Mouse (Mus musculus) stomach, embryonic 14.5 days (tissue): ENCODE data around the gene Tigar. TPM values are rescaled to one million over a fixed set of nuclear protein-coding genes. Genes with fewer than 3 reads are reported as not detected.

Experiments
- ATAC-seq: fragments of 200-750 bp; cut with Nextera tagmentation; 2 replicates; pipeline ENCODE4 v1.8.0; 2017; ENCODE audit warnings: low read depth, moderate TSS enrichment; ENCODE audit not compliant: insufficient number of reproducible peaks, insufficient read depth, low FRiP score
- H3K27ac ChIP-seq: fragments of 300-500 bp; sonication (generic); 2 replicates; pipeline ENCODE4 v1.5.1; 2014; ENCODE audit warnings: mild to moderate bottlenecking, low read length, moderate library complexity, mixed read lengths
- H3K27me3 ChIP-seq: fragments of 300-500 bp; sonication (generic); 2 replicates; pipeline ENCODE4 v1.6.1; 2014; ENCODE audit warnings: low read length, control low read depth, mixed read lengths; ENCODE audit not compliant: control insufficient read depth, insufficient read depth
- H3K36me3 ChIP-seq: fragments of 300-500 bp; sonication (generic); 2 replicates; pipeline ENCODE4 v1.6.1; 2014; ENCODE audit warnings: mild to moderate bottlenecking, control low read depth, low read length, moderate library complexity, mixed read lengths; ENCODE audit not compliant: control insufficient read depth, insufficient read depth
- H3K4me1 ChIP-seq: fragments of 300-500 bp; sonication (generic); 2 replicates; pipeline ENCODE4 v1.6.1; 2014; ENCODE audit warnings: low read length, control low read depth, mixed read lengths; ENCODE audit not compliant: control insufficient read depth, insufficient read depth
- H3K4me2 ChIP-seq: fragments of 300-500 bp; sonication (generic); replicated peaks from 2 replicates; pipeline ENCODE4 v1.6.1; 2014; ENCODE audit warnings: low read depth, low read length, control low read depth
- H3K4me3 ChIP-seq: fragments of 300-500 bp; sonication (generic); 2 replicates; pipeline ENCODE4 v1.5.1; 2014; ENCODE audit warnings: low read depth, low read length, control low read depth
- H3K9ac ChIP-seq: fragments of 300-500 bp; sonication (generic); replicated peaks from 2 replicates; pipeline ENCODE4 v1.6.1; 2014; ENCODE audit warnings: low read depth, mild to moderate bottlenecking, control low read depth, low read length, moderate library complexity, mixed read lengths
- H3K9me3 ChIP-seq: fragments of 300-500 bp; sonication (generic); 2 replicates; pipeline ENCODE4 v1.6.1; 2016; ENCODE audit warnings: low read depth, low read length, control low read depth; ENCODE audit not compliant: control insufficient read depth
- WGBS: fragments of 180-500 bp; shearing (Covaris S2); extraction: QIAGEN DNeasy Blood & Tissue Kit; methylation state at CpG from one replicate; pipeline ENCODE4 v1.1.7; 2014; 5-methylcytosine and 5-hydroxymethylcytosine counted together
- polyA plus RNA-seq: library from polyadenylated mRNA; unstranded; fragments of >200 nt; fragmentation: Nextera tagmentation; extraction: Ambion mirVana; gene quantifications from 2 replicates; pipeline ENCODE4 v1.2.1, GENCODE M21; 2014

Tigar gene
- polyA plus RNA-seq, 1 experiment from 2014 or later, result 3.8 TPM

DNA sequence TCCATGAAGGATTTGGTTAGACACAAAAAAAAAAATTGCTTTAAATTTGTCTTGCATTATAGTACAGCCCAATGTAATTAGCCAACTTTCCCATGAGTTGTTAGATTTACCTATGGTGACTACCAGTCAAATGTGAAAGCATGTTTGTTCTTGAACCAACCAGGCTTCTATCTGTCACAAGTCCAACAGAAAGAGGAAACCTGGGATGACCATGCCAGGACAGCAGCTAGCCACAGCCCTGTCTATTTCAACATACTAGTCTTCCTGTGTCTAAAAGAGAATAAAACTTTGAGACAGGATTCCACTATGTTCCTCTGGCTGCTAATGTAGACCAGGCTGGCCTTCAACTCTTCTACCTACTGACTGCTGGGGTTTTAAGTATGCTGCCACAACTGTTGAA, 1.9 kb downstream of the Tigar start:
- H3K9me3 ChIP-seq, result no peaks in the 10 kb centered on the region
- no peak overlapping the region for H3K4me2 ChIP-seq
- no peak overlapping the region for H3K27ac ChIP-seq
- H3K4me1 ChIP-seq, result peaks cover 6% of the 10 kb centered on the region
- no peak for ATAC-seq
- H3K27me3 ChIP-seq, result no peaks in the 10 kb centered on the region
- no peak overlapping the region for H3K9ac ChIP-seq
- H3K36me3 ChIP-seq, result no peaks in the 10 kb centered on the region
- H3K4me3 ChIP-seq, result no peak overlapping the region

DNA sequence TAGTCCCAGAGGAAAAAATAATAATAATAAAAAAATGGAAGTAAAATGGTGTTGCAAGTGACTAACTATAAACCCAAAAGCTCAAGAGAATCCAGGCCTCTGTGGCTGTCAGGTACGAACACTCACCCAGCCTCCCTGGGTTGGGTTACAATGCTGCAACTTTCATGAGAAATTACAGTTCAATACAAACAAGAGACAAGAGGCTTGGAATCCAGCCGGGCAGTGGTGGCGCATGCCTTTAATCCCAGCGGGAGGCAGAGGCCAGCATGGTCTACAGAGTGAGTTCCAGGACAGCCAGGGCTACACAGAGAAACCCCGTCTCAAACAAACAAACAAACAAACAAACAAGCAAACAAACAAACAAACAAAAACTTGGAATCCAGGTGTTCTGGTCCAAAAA, 2.6 kb downstream of the Tigar start:
- Histone ChIP-seq H3K4me3 (no peak overlapping the region), H3K27me3 (no peaks in the 10 kb centered on the region), H3K4me2 (no peak overlapping the region), H3K27ac (no peak overlapping the region), H3K36me3 (no peaks in the 10 kb centered on the region), H3K4me1 (peaks cover 6% of the 10 kb centered on the region), H3K9ac (no peak overlapping the region), H3K9me3 (no peaks in the 10 kb centered on the region)
- no peak for ATAC-seq
- WGBS, result 53% methylated on average over 5 of the region's 5 CpGs

DNA sequence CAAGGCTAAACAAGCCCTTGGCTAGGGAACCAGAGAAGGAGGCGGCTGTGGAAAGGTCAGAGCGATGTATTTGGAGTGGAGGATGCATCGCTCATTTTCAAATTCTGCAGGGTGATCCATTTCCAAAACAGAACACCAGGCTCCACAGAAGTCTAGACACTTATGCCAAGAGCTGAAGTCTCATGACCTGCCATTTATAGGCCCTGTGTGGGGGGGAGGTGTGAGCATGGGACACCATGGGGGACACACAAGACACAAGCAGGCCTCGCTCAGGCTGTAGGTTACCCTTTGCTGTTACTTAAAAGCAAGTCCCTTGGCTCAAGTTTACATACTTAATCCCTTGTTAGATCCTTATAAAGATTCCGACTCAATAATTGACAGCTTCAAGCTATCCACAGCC, 3.2 kb downstream of the Tigar start:
- WGBS, result 61% methylated on average over 5 of the region's 5 CpGs
- ATAC-seq, result no peak

DNA sequence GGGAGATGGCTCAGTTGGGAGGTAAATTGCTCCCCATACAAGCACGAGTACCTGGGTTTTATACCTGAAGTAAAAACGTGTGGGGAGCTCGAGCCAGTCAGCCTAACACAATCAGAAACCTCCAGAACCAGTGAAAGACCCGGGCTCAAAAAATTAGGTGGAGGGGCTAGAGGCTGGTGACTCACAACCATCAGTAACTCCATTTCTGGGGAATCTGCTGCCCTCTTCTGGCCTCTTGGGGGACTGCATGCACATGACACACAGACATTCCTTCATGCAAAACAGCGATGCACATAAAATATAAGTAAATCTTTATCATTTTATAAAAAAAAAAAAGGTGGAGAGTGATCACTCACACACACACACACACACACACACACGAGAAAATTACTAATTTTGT, 4.2 kb downstream of the Tigar start:
- Histone ChIP-seq H3K4me2 (no peak overlapping the region), H3K27me3 (no peaks in the 10 kb centered on the region), H3K9me3 (no peaks in the 10 kb centered on the region), H3K4me1 (peaks cover 6% of the 10 kb centered on the region), H3K36me3 (no peaks in the 10 kb centered on the region), H3K4me3 (no peak overlapping the region), H3K9ac (no peak overlapping the region), H3K27ac (no peak overlapping the region)
- 65% methylated on average over 6 of the region's 6 CpGs for WGBS
- ATAC-seq, result no peak

More for the DNA sequence above, 3.2 kb downstream of the Tigar start:
- no peak overlapping the region for H3K4me3 ChIP-seq
- H3K9me3 ChIP-seq, result no peaks in the 10 kb centered on the region
- no peak overlapping the region for H3K9ac ChIP-seq
- no peaks in the 10 kb centered on the region for H3K27me3 ChIP-seq
- H3K36me3 ChIP-seq, result no peaks in the 10 kb centered on the region
- no peak overlapping the region for H3K27ac ChIP-seq
- peaks cover 6% of the 10 kb centered on the region for H3K4me1 ChIP-seq
- no peak overlapping the region for H3K4me2 ChIP-seq

DNA sequence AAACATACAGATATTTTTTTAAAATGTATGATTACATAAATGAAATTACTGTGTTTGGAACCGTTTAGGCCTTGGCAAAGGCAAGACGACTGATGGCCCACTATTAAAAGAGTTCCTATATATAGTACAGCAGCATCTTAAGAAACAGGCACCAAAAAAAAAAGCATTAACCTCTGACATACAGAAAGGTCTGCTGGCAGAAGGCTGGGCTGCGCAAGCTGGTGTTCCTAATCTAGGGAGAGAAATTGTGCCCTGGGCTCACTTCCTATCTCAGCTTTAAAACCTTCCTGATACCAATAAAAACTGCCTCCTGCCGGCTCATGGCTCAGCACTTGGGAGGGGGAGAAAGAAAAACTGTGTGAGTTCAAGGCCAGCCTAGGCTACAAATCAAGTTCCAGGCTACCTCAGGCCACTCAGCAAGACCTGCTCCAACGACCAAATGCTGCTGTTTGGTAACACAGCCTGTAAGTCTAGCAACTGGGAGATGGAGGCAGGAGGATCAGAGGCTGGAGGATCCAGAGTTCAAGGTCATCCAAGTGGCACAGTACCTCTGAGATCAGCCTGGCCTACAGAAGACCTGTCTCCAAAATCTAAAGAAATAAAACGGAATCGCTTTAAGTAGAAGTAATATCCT, 4.8 kb downstream of the Tigar start:
- peaks cover 6% of the 10 kb centered on the region for H3K4me1 ChIP-seq
- no peaks in the 10 kb centered on the region for H3K9me3 ChIP-seq
- ATAC-seq, result no peak
- no peak overlapping the region for H3K27ac ChIP-seq
- H3K9ac ChIP-seq, result no peak overlapping the region
- H3K4me3 ChIP-seq, result no peak overlapping the region
- WGBS, result 79% methylated on average over 7 of the region's 7 CpGs
- no peaks in the 10 kb centered on the region for H3K27me3 ChIP-seq
- H3K36me3 ChIP-seq, result no peaks in the 10 kb centered on the region
- no peak overlapping the region for H3K4me2 ChIP-seq

DNA sequence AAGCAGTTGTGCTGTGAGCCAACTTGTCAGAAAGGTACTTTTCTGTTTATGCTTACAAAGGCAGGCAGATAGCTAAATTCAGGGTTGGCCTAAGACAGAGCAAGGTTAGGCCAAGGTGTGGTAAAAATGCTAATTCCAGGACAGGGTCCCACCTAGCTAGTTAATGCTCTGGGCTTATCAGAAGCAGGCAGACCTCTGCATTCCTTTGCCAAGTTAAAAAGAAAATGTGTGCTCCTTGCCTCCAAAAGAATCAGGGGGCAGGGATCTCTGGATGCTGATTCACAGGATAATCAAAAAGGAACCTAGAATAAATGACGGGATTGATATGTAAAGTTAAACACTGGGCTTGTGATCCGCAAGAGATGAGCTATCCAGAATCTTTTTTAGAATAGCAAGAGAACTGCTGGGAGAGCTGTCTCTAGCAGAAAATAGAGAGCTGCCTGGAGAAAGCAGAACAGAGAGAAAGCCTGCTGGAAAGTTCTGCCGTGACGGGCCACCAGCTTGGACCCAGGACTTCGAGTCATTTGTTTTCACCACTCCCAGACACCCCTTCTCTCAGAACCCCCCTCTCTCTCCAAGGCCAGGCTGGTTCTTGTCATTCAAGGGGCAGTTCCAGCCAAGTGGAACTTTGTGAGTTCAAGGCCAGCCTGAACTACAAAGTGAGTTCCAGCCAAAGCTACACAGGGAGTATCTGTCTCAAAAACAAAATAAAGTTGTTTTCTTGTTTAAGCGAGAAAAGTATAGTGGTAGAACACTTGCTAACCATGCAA, 5.7 kb downstream of the Tigar start:
- Histone ChIP-seq H3K4me2 (no peak overlapping the region), H3K4me3 (no peak overlapping the region), H3K4me1 (peaks cover 2% of the 10 kb centered on the region), H3K27ac (no peak overlapping the region), H3K27me3 (no peaks in the 10 kb centered on the region), H3K9me3 (no peaks in the 10 kb centered on the region), H3K9ac (no peak overlapping the region), H3K36me3 (no peaks in the 10 kb centered on the region)
- 87% methylated on average over 6 of the region's 6 CpGs for WGBS
- ATAC-seq, result no peak

DNA sequence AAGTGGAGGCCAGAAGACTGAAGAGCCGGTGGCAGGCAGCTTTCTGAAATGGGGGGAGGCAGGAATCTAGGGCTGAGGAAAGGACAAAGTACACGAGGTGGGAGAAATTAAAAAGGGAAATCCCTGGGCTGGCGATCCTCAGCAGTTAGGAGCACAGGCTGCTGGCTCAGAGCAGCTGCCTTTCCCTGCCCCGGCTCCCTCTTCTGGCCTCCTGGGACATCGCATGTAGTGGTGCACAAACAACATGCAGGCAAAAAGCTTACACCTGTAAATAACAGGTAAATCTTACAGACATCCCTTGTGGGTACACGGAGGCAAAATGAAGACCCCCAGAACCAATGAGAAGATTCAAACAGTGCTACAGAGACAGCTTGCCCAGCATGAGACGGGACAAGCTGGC, 14.8 kb downstream of the Tigar start:
- H3K9ac ChIP-seq, result no peak overlapping the region
- no peaks in the 10 kb centered on the region for H3K4me1 ChIP-seq
- no peaks in the 10 kb centered on the region for H3K27me3 ChIP-seq
- no peak overlapping the region for H3K27ac ChIP-seq
- H3K9me3 ChIP-seq, result no peaks in the 10 kb centered on the region
- H3K4me2 ChIP-seq, result no peak overlapping the region
- 62% methylated on average over 7 of the region's 7 CpGs for WGBS
- no peak for ATAC-seq
- no peak overlapping the region for H3K4me3 ChIP-seq
- peaks cover 11% of the 10 kb centered on the region for H3K36me3 ChIP-seq

DNA sequence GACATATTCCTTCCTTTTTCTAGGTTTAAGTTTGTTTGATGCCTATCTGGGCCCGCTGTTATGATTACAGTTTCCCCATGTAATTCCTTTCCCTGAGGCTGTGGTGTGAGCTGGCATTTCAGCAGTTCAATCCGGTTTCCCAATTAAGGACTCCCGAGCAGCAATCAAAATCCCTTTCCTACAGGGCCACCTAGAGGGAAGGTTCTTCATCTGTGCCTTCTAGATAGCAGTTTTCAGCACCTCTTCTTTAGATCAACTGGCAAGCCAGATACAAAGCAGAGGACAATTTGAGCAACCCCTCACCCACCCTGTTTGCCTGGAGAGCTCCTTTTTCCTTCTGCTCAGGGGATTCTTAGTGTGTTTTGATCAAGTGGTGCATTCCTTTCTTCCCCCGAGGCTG, 22.6 kb downstream of the Tigar start:
- no peaks in the 10 kb centered on the region for H3K27me3 ChIP-seq
- 66% methylated on average over 4 of the region's 4 CpGs for WGBS
- no peak overlapping the region for H3K9ac ChIP-seq
- ATAC-seq, result no peak
- no peak overlapping the region for H3K4me2 ChIP-seq
- H3K4me1 ChIP-seq, result no peaks in the 10 kb centered on the region
- peaks cover 7% of the 10 kb centered on the region for H3K36me3 ChIP-seq
- H3K4me3 ChIP-seq, result no peak overlapping the region
- H3K9me3 ChIP-seq, result no peaks in the 10 kb centered on the region
- no peak overlapping the region for H3K27ac ChIP-seq
